Mouse (Mus musculus): ENCODE measurements at regions not wholly inside any gene's neighbourhood (a gene's known extent, or its start where the extent isn't known, plus 50 kb on each side); places are given as distances from the start of the nearest gene placed in this dataset.

DNA sequence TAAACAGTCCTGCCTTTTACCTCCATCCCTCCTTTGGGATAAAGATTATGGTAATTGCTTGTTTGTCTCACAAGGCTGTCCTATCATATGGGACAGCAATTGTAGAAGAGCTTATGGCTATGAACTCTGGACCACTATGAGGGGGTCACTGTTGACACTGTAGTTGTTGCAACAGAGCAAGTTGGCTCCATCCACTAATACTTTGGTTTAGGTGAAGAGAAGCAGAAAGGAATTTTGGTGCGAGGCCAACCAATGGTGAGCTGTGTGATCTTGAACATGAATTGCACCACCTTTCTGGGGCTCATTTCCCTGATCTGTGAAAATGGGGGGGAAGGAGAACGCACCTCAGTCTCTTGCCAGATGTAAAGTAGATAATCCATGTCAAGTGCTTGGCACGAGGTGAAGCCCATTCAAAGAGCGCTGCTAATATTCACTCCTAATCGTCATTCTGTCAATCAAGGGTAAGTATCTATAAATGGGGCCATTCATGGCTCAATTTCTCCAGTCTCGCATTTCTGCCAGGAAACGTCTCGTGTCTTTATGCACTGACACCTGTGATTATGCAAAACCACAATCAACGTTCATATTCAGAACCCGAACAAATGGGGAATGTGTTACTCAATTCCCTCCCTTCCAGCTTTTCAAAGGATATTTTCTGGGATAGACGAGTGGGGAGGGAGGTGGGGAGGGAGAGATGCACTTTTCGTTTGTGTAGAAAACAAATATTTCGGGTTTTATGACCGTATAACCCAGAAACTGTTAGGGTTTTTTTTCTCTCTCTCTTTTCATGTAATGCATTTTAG, 133.3 kb upstream of the Jun start:
- 39% methylated on average over 14 of the region's 14 CpGs for WGBS
- TF ChIP-seq POLR2A (IDR thresholded peaks at IDR 0.05; ENCODE audit: insufficient read depth, low read depth, low read length) = no peak
- no peak for TF ChIP-seq CTCF (IDR thresholded peaks at IDR 0.05; ENCODE audit: insufficient read depth, low read depth, low read length)
- no peaks in the 10 kb centered on the region for H3K4me1 ChIP-seq (ENCODE audit: control insufficient read depth, insufficient read depth, low read length)
- H3K27ac ChIP-seq (ENCODE audit: insufficient read depth, low read depth, low read length) = no peak overlapping the region
- H3K4me3 ChIP-seq (ENCODE audit: insufficient read depth, low read depth, low read length) = no peak overlapping the region

DNA sequence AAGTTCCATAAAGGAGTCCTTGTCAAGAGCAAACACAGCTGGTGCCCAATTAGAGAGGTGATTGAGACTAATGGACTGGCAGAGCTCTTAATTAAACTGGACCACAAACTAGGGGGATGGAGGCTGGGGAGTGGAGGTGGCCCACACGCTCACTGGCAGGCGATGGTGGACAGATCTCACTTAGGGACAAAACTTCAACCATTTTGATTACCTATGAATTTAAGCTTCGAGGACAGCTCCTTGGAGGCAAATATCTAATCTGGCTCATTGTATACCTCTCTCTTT, 133.8 kb upstream of the Jun start:
- H3K27ac ChIP-seq (ENCODE audit: insufficient read depth, low read depth, low read length) = no peak overlapping the region
- H3K4me1 ChIP-seq (ENCODE audit: control insufficient read depth, insufficient read depth, low read length) = no peaks in the 10 kb centered on the region
- TF ChIP-seq CTCF (IDR thresholded peaks at IDR 0.05; ENCODE audit: insufficient read depth, low read depth, low read length) = no peak
- no peak for TF ChIP-seq POLR2A (IDR thresholded peaks at IDR 0.05; ENCODE audit: insufficient read depth, low read depth, low read length)
- H3K4me3 ChIP-seq (ENCODE audit: insufficient read depth, low read depth, low read length) = no peak overlapping the region
- 59% methylated on average over 3 of the region's 3 CpGs for WGBS

DNA sequence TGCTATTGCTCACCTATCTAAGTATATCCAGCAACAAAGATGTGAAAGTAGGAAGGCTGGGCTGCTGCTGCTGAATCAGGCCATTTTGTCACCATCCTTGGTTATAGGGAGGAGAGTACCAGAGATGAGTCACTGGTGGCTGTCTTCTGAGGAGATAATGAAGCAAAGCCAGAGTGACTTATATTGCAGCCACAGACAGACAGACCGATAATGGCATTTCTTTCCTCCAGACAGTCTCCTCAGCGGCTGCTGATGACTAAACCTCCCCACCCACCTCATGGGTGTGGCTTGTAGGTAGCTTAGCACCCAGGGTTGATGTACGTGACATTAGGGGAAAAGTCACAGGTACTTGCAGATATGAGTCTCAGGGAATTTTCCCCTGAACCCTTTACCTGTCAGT, 136.1 kb upstream of the Jun start:
- Histone ChIP-seq H3K27ac (ENCODE audit: insufficient read depth, low read depth, low read length) (no peak overlapping the region), H3K4me3 (ENCODE audit: insufficient read depth, low read depth, low read length) (no peak overlapping the region), H3K4me1 (ENCODE audit: control insufficient read depth, insufficient read depth, low read length) (peaks cover 2% of the 10 kb centered on the region; the same call in 1 of the 2 replicates)
- TF ChIP-seq POLR2A (IDR thresholded peaks at IDR 0.05; ENCODE audit: insufficient read depth, low read depth, low read length) (no peak), CTCF (IDR thresholded peaks at IDR 0.05; ENCODE audit: insufficient read depth, low read depth, low read length) (no peak)
- WGBS = 52% methylated on average over 3 of the region's 3 CpGs

DNA sequence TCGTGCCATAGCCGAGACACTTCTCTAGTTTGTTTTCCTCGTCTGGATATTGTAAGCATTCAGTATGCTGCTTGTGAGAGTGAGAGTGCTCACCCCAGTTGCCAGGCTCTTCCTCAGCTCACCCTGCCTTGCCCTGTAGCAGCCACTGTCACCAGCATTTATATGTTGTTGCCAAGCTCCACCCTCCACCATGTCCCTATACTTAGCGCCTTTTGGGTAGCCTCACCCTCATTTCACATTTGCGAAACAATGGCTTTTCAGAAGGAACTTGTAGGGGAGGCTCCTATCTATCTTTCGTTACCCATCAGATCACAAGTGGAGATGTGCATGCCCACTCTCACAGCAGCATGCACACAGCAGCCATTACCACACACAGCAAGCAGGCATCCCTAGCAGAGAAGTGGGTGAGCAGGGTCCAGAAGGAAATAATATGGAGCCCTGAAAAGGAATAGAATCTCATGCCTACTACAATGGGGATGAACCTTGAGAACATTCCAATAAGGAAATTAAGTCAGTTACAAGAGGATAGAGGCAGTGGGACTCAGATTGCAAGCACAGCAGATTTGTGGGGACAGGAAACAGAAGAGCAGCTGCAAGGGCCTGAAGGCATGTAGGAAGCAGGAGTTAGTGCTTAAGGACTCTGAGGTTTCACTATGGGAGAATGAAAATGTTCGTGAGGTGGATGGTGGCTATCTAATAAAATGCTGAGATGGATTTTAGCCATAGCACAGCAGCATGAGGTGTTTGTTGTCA, 139.8 kb upstream of the Jun start:
- 93% methylated on average over 7 of the region's 7 CpGs for WGBS
- TF ChIP-seq CTCF (IDR thresholded peaks at IDR 0.05; ENCODE audit: insufficient read depth, low read depth, low read length) (no peak), POLR2A (IDR thresholded peaks at IDR 0.05; ENCODE audit: insufficient read depth, low read depth, low read length) (no peak)
- no peak overlapping the region for H3K27ac ChIP-seq (ENCODE audit: insufficient read depth, low read depth, low read length)
- no peak overlapping the region for H3K4me3 ChIP-seq (ENCODE audit: insufficient read depth, low read depth, low read length)
- peaks cover 3% of the 10 kb centered on the region; the same call in 1 of the 2 replicates for H3K4me1 ChIP-seq (ENCODE audit: control insufficient read depth, insufficient read depth, low read length)

DNA sequence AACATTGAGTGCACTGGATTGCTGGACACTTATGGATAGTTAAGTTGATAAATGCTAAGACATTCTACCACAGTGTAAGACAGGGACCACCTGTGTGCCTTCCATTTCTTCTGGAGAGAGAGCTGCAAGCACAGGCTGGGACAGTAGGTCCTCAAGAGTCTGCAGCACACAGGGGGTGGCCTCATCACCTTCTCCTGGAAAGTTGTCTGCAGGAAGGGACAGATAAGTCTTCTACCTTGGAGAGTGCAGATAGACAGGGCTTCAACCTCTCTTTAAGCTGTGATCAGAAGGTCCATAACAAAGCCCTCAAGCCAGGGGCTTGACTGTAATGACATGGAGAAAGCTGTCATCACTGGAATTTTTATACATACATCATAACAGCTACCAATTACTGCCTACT, 140.5 kb upstream of the Jun start:
- TF ChIP-seq CTCF (IDR thresholded peaks at IDR 0.05; ENCODE audit: insufficient read depth, low read depth, low read length) = no peak
- no peak for TF ChIP-seq POLR2A (IDR thresholded peaks at IDR 0.05; ENCODE audit: insufficient read depth, low read depth, low read length)
- H3K27ac ChIP-seq (ENCODE audit: insufficient read depth, low read depth, low read length) = no peak overlapping the region

DNA sequence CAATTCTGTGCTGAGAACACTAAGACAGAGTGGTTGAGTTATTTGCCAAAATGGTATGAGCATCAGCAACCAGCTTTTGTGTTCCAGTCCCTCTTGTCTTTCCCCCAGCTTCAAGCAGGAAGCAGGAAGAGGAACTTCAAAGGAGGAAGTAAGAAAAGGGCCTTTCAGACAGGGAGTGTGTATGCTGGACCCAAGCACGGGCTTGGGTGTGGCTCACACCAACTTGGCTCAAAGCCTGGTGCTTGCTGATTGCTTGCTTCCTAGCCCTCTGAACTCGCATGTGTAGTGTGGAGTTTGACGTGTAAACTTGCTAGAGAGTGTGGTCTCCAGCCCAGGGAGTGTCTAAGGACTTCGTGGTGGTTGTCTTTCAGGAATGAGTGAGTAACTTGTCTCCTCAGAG, 141.0 kb upstream of the Jun start:
- H3K27ac ChIP-seq (ENCODE audit: insufficient read depth, low read depth, low read length) = no peak overlapping the region
- no peak for TF ChIP-seq CTCF (IDR thresholded peaks at IDR 0.05; ENCODE audit: insufficient read depth, low read depth, low read length)
- no peak for TF ChIP-seq POLR2A (IDR thresholded peaks at IDR 0.05; ENCODE audit: insufficient read depth, low read depth, low read length)
- 67% methylated on average over 4 of the region's 4 CpGs for WGBS
- peaks cover 7% of the 10 kb centered on the region for H3K4me1 ChIP-seq (ENCODE audit: control insufficient read depth, insufficient read depth, low read length)
- no peak overlapping the region for H3K4me3 ChIP-seq (ENCODE audit: insufficient read depth, low read depth, low read length)

More for the DNA sequence above, 140.5 kb upstream of the Jun start:
- Histone ChIP-seq H3K4me3 (ENCODE audit: insufficient read depth, low read depth, low read length) (no peak overlapping the region), H3K4me1 (ENCODE audit: control insufficient read depth, insufficient read depth, low read length) (peaks cover 7% of the 10 kb centered on the region)

DNA sequence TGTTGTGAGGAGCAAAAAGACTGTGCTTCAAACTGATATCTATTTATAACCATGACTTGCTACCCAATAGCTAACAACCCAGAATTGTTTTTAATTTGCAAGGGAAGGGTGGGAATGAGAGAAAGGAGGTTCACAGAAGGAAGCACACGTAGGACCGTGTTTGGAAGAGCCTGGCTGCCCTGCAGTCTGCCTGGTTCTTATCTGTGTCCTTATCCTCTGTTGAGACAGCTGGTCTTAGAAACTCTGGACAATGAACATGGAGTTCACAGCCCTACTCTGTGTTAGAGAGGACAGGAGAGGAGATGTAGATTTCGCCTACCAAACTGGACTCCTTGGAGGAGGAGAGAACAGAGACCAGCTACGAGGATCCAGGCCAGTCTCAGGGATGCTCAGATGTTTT, 141.5 kb upstream of the Jun start:
- WGBS = 92% methylated on average over 4 of the region's 4 CpGs
- Histone ChIP-seq H3K4me1 (ENCODE audit: control insufficient read depth, insufficient read depth, low read length) (peaks cover 7% of the 10 kb centered on the region), H3K27ac (ENCODE audit: insufficient read depth, low read depth, low read length) (no peak overlapping the region), H3K4me3 (ENCODE audit: insufficient read depth, low read depth, low read length) (no peak overlapping the region)
- TF ChIP-seq CTCF (IDR thresholded peaks at IDR 0.05; ENCODE audit: insufficient read depth, low read depth, low read length) (no peak), POLR2A (IDR thresholded peaks at IDR 0.05; ENCODE audit: insufficient read depth, low read depth, low read length) (no peak)

DNA sequence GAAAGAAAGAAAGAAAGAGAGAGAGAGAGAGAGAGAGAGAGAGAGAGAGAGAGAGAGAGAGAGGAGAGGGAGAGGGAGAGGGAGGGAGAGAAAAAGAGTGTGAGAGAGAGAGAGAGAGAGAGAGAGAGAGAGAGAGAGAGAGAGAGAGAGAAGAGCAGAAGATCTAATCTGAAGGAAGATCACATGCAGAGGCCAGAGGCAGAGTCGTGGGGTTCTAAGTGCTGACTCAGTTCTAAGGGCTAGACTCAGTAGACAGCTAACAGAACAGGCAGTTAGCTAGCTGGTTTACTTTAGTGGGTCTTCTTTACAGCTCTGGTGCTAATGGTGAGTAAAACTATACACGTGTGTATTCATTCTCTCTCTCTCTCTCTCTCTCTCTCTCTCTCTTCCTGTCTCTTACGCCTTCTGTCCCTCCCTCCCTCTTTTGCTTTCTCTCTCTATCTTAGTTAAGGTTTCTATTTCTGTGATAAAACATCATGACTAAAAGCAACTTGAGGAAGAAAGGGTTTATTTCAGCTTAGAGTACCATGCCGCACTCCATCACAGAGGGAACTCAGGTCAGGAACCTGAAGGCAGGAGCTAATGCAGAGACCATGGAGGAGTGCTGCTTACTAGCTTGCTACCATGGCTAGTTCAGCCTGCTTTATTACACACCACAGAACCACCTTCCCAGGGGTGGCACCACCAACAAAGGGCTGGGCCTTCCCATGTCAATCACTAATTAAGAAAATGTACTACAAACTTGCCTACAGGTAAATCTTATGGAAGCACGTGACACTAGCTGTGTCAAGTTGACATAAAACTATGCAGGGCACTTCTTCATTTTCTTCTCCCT, 142.8 kb upstream of the Jun start:
- 74% methylated on average over 5 of the region's 5 CpGs for WGBS
- Histone ChIP-seq H3K27ac (ENCODE audit: insufficient read depth, low read depth, low read length) (no peak overlapping the region), H3K4me3 (ENCODE audit: insufficient read depth, low read depth, low read length) (no peak overlapping the region), H3K4me1 (ENCODE audit: control insufficient read depth, insufficient read depth, low read length) (peaks cover 7% of the 10 kb centered on the region)
- no peak for TF ChIP-seq CTCF (IDR thresholded peaks at IDR 0.05; ENCODE audit: insufficient read depth, low read depth, low read length)
- no peak for TF ChIP-seq POLR2A (IDR thresholded peaks at IDR 0.05; ENCODE audit: insufficient read depth, low read depth, low read length)

DNA sequence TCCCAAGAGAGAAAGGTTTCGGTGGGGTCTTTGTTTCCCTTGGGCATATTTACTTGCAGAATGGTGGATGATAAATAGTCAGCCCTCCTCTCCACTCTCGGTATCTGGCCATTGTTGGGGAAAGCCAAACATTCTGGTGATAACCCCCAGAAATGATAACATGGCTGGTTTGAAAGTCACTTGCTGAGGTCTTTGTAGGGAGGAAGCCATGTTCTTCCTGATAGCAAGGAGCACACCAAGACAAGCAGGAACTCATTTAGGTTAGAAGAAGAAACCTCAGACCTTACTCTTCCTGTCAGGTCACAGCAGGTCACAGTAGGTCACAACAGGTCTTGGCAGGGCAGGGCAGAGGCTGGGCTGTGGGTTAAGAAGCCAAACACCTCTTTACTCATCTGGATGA, 144.1 kb upstream of the Jun start:
- H3K27ac ChIP-seq (ENCODE audit: insufficient read depth, low read depth, low read length) = no peak overlapping the region
- H3K4me1 ChIP-seq (ENCODE audit: control insufficient read depth, insufficient read depth, low read length) = peaks cover 7% of the 10 kb centered on the region
- 86% methylated on average over 2 of the region's 2 CpGs for WGBS
- TF ChIP-seq POLR2A (IDR thresholded peaks at IDR 0.05; ENCODE audit: insufficient read depth, low read depth, low read length) = no peak
- no peak for TF ChIP-seq CTCF (IDR thresholded peaks at IDR 0.05; ENCODE audit: insufficient read depth, low read depth, low read length)
- no peak overlapping the region for H3K4me3 ChIP-seq (ENCODE audit: insufficient read depth, low read depth, low read length)

Data from olfactory bulb, adult 2 months (tissue).